Mouse (Mus musculus): ENCODE measurements around the gene Cnga1. TPM values are rescaled to one million over a fixed set of nuclear protein-coding genes. Genes with fewer than 3 reads are reported as not detected.

Cnga1 gene
- total RNA-seq (2021) = not detected
- long read RNA-seq, experiment 1 = 0 reads
- long read RNA-seq, experiment 2 = 0 reads

- DNase-seq = no peak
Measured at GRCm38 (mm10) chr5:72644175-72644574, at the start of gene Cnga1. Cnga1 (minus strand) TSS chr5:72644275.

- DNase-seq = no peak
Measured at GRCm38 (mm10) chr5:72690516-72690915, 46.4 kb upstream of the Cnga1 start.

GRCm38 (mm10) chr5:72689556-72689955, 45.5 kb upstream of the Cnga1 start:
- DNase-seq = no peak

- DNase-seq = no peak
Measured at GRCm38 (mm10) chr5:72681451-72681850, 37.4 kb upstream of the Cnga1 start.

- no peak for DNase-seq
Measured at GRCm38 (mm10) chr5:72674994-72675542, 31.0 kb upstream of the Cnga1 start.

GRCm38 (mm10) chr5:72671017-72671699, 27.1 kb upstream of the Cnga1 start:
- DNase-seq = no peak

- no peak for DNase-seq
Measured at GRCm38 (mm10) chr5:72668351-72668750, 24.3 kb upstream of the Cnga1 start.

- DNase-seq = no peak
Measured at GRCm38 (mm10) chr5:72666428-72666827, 22.4 kb upstream of the Cnga1 start.

- DNase-seq = peak; percentile 44 to 48
Measured at GRCm38 (mm10) chr5:72665281-72665680, 21.2 kb upstream of the Cnga1 start.

- no peak for DNase-seq
Measured at GRCm38 (mm10) chr5:72664854-72665253, 20.8 kb upstream of the Cnga1 start.

- no peak for DNase-seq
Measured at GRCm38 (mm10) chr5:72664126-72664525, 20.1 kb upstream of the Cnga1 start.

- no peak for DNase-seq
Measured at GRCm38 (mm10) chr5:72661051-72661781, 17.1 kb upstream of the Cnga1 start.

- DNase-seq = no peak
Measured at GRCm38 (mm10) chr5:72658375-72658774, 14.3 kb upstream of the Cnga1 start.

- no peak for DNase-seq
Measured at GRCm38 (mm10) chr5:72656270-72656791, 12.3 kb upstream of the Cnga1 start.

GRCm38 (mm10) chr5:72653068-72653674, 9.1 kb upstream of the Cnga1 start:
- DNase-seq = no peak

GRCm38 (mm10) chr5:72648987-72649735, 5.1 kb upstream of the Cnga1 start:
- DNase-seq = peak; percentile 14 to 34

- DNase-seq = no peak
Measured at GRCm38 (mm10) chr5:72647958-72648595, 4.0 kb upstream of the Cnga1 start.

- peak; percentile 82 for DNase-seq
Measured at GRCm38 (mm10) chr5:72647418-72647907, 3.4 kb upstream of the Cnga1 start, which contains the start of gene Nipal1. Nipal1 (plus strand) TSS chr5:72647795.

- DNase-seq = no peak
Measured at GRCm38 (mm10) chr5:72646996-72647395, 2.9 kb upstream of the Cnga1 start.

GRCm38 (mm10) chr5:72646131-72646530, 2.1 kb upstream of the Cnga1 start:
- DNase-seq = no peak

- DNase-seq = no peak
Measured at GRCm38 (mm10) chr5:72643655-72644054, 420 bp downstream of the Cnga1 start.

Measured in adrenal gland, postnatal 36 days (tissue).